Mouse (Mus musculus) thymus, adult 2 months (tissue): Measurements from ENCODE around the gene Cfp. TPM values are rescaled to one million over a fixed set of nuclear protein-coding genes. Genes with fewer than 3 reads are reported as not detected.
A peak's percentile ranks its signal among the peaks of the same experiment; 100 is the strongest.

ENCODE experiments used
- DNase-seq: peaks from one replicate; pipeline ENCODE4 v3.0.0; 2021
- H3K27ac ChIP-seq: fragments of 200-500 bp; 2 replicates; pipeline ENCODE4 v1.5.1; 2012; ENCODE audit warnings: low read length, control low read depth; ENCODE audit not compliant: control insufficient read depth, insufficient read depth
- H3K27me3 ChIP-seq: fragments of 200-500 bp; 2 replicates; pipeline ENCODE4 v1.6.1; 2012; ENCODE audit warnings: mild to moderate bottlenecking, low read length, moderate library complexity, mixed read lengths; ENCODE audit not compliant: control insufficient read depth, insufficient read depth
- H3K36me3 ChIP-seq: fragments of 200-500 bp; 2 replicates; pipeline ENCODE4 v1.6.1; 2012; ENCODE audit warnings: mild to moderate bottlenecking, low read length, moderate library complexity; ENCODE audit not compliant: control insufficient read depth, insufficient read depth
- H3K4me1 ChIP-seq: fragments of 200-500 bp; replicated peaks from 2 replicates; pipeline ENCODE4 v1.6.1; 2012; ENCODE audit warnings: low read length; ENCODE audit not compliant: control insufficient read depth, insufficient read depth
- H3K4me3 ChIP-seq: fragments of 200-500 bp; 2 replicates; pipeline ENCODE4 v1.5.1; 2012; ENCODE audit warnings: mild to moderate bottlenecking, low read length, control low read depth, moderate library complexity; ENCODE audit not compliant: control insufficient read depth, insufficient read depth
- CTCF ChIP-seq: fragments of 200-500 bp; IDR thresholded peaks from 2 replicates; pipeline ENCODE4 v1.5.1; 2012; ENCODE audit warnings: mild to moderate bottlenecking, control low read depth, low read length, moderate library complexity, borderline replicate concordance; ENCODE audit not compliant: control insufficient read depth, poor library complexity, insufficient read depth; ENCODE audit errors: extremely low read depth
- POLR2A ChIP-seq: fragments of 200-500 bp; IDR thresholded peaks from 2 replicates; pipeline ENCODE4 v1.6.1; 2012; ENCODE audit warnings: mild to moderate bottlenecking, low read length, control low read depth, moderate library complexity; ENCODE audit not compliant: control insufficient read depth, poor library complexity, insufficient read depth; ENCODE audit errors: extremely low read depth
- WGBS: fragments of 180-500 bp; shearing (Covaris S2); methylation state at CpG from one replicate; pipeline ENCODE4 v1.1.7; 2018; 5-methylcytosine and 5-hydroxymethylcytosine counted together
- polyA plus RNA-seq: library from polyadenylated mRNA; depleted of rRNA; stranded (reverse); fragments of >200 nt; gene quantifications from 2 replicates; pipeline ENCODE4 v1.2.3, GENCODE M21; 2012; rRNA removed

Cfp gene
- 80.6 and 81.6 TPM in 2 replicates for polyA plus RNA-seq

DNA sequence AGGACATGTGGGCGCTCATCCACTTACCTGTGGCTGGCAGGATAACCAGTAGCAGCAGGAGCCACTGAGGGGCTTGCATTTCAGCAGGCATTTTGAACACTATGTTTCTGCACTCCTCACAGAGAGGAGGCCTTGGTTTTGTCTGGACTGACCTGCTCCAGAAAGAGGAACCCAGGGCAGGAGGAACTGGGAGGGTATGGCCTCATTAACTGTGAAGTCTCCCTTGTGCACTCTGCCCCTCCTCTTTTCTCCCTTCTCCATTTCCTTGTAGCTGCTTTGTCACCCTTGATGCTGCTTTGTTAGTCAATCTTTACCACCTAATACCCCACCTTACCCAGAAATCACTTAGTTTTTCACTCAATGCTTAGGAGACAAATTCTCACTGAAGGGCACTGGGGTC, at the start of gene Cfp:
Gene Cfp (minus strand): TSS at position 192 of the 400 bp plus-strand sequence.
- WGBS, result 76% methylated on average over 1 of the region's 1 CpGs
- no peak for DNase-seq
- H3K27ac ChIP-seq, result no peak within 1 kb of the TSS

DNA sequence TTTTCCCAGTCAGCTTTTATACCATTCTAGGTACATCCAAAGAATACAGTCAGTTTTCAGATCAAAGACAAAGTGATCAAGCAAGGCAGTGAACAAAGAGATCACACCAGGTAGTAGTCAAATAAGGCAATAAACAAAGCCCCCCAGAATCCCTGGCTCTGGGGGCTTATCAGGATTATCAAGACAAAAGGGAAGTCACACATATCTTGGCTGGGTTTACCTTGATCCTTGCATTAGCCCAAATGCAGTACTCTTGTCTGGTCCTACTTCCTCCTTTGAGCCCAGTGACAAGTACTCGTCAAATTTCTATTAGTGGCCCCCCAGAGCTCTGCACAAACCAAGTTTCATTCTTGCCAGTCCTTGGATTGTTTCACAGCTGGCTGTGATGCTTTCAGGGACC, 49.5 kb upstream of the Cfp start:
- H3K27ac ChIP-seq, result no peak overlapping the region
- WGBS, result 57% methylated on average over 1 of the region's 1 CpGs
- no peak overlapping the region for H3K4me3 ChIP-seq

More for the DNA sequence above, at the start of gene Cfp:
- no peaks in the 10 kb centered on the region for H3K27me3 ChIP-seq
- H3K4me1 ChIP-seq, result no peaks in the 10 kb centered on the region
- H3K4me3 ChIP-seq, result no peak within 1 kb of the TSS
- TF ChIP-seq CTCF, result no peak
- TF ChIP-seq POLR2A, result no peak
- peaks cover 3% of the 10 kb centered on the region; the same call in 1 of the 2 replicates for H3K36me3 ChIP-seq

DNA sequence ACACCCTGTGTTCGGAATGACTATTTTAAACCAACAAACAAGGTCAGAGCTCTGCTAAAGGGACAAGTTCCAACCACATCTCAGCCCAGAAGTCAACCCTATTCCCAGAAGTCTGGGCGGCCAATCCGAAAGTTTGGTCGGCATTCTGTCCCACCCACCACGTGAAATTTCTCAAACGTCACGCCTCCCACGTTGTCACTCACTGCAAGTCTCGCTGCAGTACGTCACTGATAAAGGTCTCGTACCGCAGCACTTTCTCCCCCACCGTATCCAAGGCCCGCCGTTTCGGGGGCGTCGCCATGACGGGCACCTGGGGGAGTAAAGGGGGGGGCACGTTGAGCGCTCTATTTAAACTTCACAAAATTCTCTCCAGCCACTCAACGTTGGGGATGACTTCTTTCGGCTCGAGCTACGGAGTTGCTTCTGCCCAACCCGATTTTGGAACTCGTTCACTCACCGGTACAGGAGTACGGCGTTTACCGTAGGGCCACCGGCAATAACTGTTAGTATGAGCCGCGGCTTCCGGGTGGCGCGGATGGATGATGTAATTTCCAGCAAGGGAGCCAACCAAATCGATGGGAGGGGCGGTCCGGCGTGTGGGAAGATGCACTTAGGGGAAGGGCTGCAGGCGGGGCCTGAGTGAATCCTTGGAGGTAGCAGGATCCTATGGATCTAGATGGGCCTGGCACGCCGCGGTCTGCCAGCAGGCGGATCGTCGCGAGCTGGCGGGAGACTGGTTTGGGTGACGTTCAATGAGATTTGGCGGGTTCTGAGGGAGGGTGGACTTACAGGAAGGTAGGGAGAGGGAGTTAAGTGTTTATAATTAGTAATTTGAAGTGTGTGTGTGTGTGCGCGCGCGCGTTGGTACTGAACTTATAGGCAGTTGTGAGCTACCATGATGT, 30.4 kb upstream of the Cfp start, which contains the start of gene Uxt:
Gene Uxt (minus strand): TSS at position 541 of the 902 bp plus-strand sequence.
- no peak for TF ChIP-seq CTCF
- TF ChIP-seq POLR2A, result no peak
- no peaks in the 10 kb centered on the region for H3K36me3 ChIP-seq
- H3K4me3 ChIP-seq, result peak within 1 kb of the TSS; percentile 100
- no peaks in the 10 kb centered on the region for H3K4me1 ChIP-seq
- H3K27me3 ChIP-seq, result no peaks in the 10 kb centered on the region
- H3K27ac ChIP-seq, result peak within 1 kb of the TSS; percentile 88
- under 1% methylated on average over 57 of the region's 57 CpGs for WGBS
- peak; percentile 82 for DNase-seq

More for the DNA sequence above, 49.5 kb upstream of the Cfp start:
- TF ChIP-seq POLR2A (no peak), CTCF (no peak)
- no peaks in the 10 kb centered on the region for H3K4me1 ChIP-seq
- H3K36me3 ChIP-seq, result no peaks in the 10 kb centered on the region
- no peaks in the 10 kb centered on the region for H3K27me3 ChIP-seq
- no peak for DNase-seq

DNA sequence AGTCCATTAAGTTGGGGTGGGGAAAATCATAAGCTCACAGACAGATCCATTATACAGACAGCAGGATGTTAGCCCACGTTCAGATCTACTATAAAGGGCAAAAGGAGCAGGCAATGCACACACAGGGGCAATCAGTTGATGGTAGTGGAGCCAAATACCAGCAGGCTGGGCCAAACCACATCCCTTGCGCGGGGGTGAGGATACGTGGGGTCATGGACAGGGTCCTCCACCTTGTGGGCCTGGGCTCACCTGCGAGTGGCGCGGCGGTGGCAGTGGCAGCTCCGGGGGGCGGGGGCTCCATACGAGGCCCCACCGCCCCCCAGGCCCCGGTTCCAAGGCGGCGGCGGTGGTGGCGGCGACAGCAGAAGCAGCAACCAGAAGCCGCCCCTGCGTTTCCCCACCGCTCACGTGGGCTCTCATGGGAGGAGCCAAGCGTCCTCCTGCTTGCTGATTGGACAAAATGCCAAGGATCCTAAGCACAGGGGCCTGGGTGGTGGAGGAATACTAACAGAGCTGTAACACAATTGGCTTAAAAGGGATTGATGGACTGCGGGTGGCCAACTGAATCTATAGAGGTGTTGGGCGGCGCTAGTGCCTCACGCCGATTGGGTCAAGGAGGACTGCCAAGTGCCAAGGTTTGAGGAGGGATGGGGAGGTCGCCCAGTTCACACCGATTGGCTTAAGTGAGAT, 19.0 kb upstream of the Cfp start, which contains the start of gene Elk1:
Gene Elk1 (minus strand): TSS at position 418 of the 690 bp plus-strand sequence.
- TF ChIP-seq CTCF (no peak), POLR2A (no peak)
- H3K4me1 ChIP-seq, result peaks cover 4% of the 10 kb centered on the region
- no peaks in the 10 kb centered on the region for H3K36me3 ChIP-seq
- 4% methylated on average over 18 of the region's 30 CpGs for WGBS
- H3K4me3 ChIP-seq, result peak within 1 kb of the TSS; percentile 72
- H3K27me3 ChIP-seq, result no peaks in the 10 kb centered on the region
- DNase-seq, result peak; percentile 78
- no peak within 1 kb of the TSS for H3K27ac ChIP-seq

DNA sequence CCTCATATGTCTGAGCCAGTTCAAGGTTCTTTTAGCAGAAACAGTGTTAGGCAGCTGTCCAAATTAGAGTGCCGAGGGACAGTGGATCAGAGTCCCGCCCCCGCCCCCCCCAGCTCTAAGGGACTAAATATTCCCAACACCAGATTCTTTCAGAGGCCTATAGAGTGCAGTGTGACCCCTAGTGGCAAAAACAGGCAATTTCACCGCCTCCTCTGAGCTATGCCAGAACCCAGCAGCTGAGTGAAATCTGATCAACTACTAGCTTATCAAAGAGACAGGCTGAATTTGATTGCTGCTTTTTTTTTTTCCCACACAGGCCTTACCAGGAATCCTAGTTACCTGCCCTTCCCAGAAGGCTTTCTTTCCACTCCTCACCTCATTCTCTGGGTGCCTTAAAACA, 14.7 kb upstream of the Cfp start:
- Histone ChIP-seq H3K27me3 (no peaks in the 10 kb centered on the region), H3K4me1 (peaks cover 4% of the 10 kb centered on the region), H3K4me3 (no peak overlapping the region), H3K27ac (no peak overlapping the region), H3K36me3 (no peaks in the 10 kb centered on the region)
- WGBS, result 9% methylated on average over 4 of the region's 4 CpGs
- no peak for TF ChIP-seq POLR2A
- TF ChIP-seq CTCF, result no peak
- peak; percentile 28 for DNase-seq

DNA sequence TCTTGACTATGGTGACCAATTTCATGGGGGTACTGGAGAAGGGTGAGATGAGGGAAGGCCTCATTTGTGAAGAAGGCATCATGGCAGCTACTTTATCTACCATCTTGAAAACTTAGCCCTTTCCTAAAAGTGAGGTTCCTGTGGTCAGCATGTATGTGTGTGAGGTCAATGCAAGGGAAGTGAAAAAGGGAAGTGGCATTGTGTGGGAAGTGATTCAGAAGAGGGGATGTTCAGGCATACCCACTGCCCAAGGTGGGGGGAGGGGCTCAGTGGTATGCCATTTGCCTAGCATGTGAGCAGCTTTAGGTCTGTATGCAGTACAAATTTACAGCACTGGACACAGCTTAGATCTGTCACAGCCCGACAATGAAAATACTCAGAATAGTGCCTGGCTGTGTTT, 608 bp upstream of the Cfp start:
- no peak for DNase-seq
- Histone ChIP-seq H3K27ac (no peak overlapping the region), H3K27me3 (no peaks in the 10 kb centered on the region), H3K36me3 (peaks cover 6% of the 10 kb centered on the region; the same call in 1 of the 2 replicates), H3K4me1 (no peaks in the 10 kb centered on the region), H3K4me3 (no peak overlapping the region)
- no peak for TF ChIP-seq CTCF
- no peak for TF ChIP-seq POLR2A
- 10% methylated on average over 1 of the region's 1 CpGs for WGBS
